Mouse (Mus musculus) heart, adult 2 months (tissue): Measurements from ENCODE around the gene Slc35g3. TPM values are rescaled to one million over a fixed set of nuclear protein-coding genes. Genes with fewer than 3 reads are reported as not detected.

Experiments used
- DNase-seq, 2 experiments: peaks; one replicate each; pipeline ENCODE4 v3.0.0; 2021
- H3K27ac ChIP-seq: fragments of 200-600 bp; 2 replicates; pipeline ENCODE4 v1.8.1; 2022
- H3K27me3 ChIP-seq: fragments of 200-500 bp; 2 replicates; pipeline ENCODE4 v1.6.1; 2012; ENCODE audit warnings: mild to moderate bottlenecking, low read length, inconsistent platforms, mixed read lengths; ENCODE audit not compliant: control insufficient read depth, insufficient read depth
- H3K36me3 ChIP-seq: fragments of 200-500 bp; 2 replicates; pipeline ENCODE4 v1.6.1; 2012; ENCODE audit warnings: low read length, inconsistent platforms; ENCODE audit not compliant: control insufficient read depth, insufficient read depth
- H3K4me1 ChIP-seq: fragments of 200-500 bp; 2 replicates; pipeline ENCODE4 v1.6.1; 2011; ENCODE audit warnings: low read length; ENCODE audit not compliant: control insufficient read depth, insufficient read depth
- H3K4me3 ChIP-seq: fragments of 200-600 bp; 2 replicates; pipeline ENCODE4 v1.8.1; 2022
- H3K79me2 ChIP-seq: fragments of 200-500 bp; replicated peaks from 2 replicates; pipeline ENCODE4 v1.6.1; 2012; ENCODE audit warnings: mild to moderate bottlenecking, inconsistent platforms, low read length, moderate library complexity, mixed read lengths; ENCODE audit not compliant: control insufficient read depth, insufficient read depth
- H3K9ac ChIP-seq: fragments of 200-500 bp; 2 replicates; pipeline ENCODE4 v1.6.1; 2012; ENCODE audit warnings: low read depth, mild to moderate bottlenecking, control low read depth, inconsistent platforms, low read length, mixed read lengths
- CTCF ChIP-seq: fragments of 200-600 bp; IDR thresholded peaks from 2 replicates; pipeline ENCODE4 v1.8.1; 2022; ENCODE audit warnings: antibody characterized with exemption, mild to moderate bottlenecking, moderate library complexity
- EP300 ChIP-seq: fragments of 200-500 bp; IDR thresholded peaks from 2 replicates; pipeline ENCODE4 v1.6.1; 2011; ENCODE audit warnings: low read depth, low read length, control low read depth; ENCODE audit not compliant: insufficient read depth
- POLR2A ChIP-seq: fragments of 200-500 bp; IDR thresholded peaks from 2 replicates; pipeline ENCODE4 v1.6.1; 2011; ENCODE audit warnings: mild to moderate bottlenecking, low read depth, low read length, control low read depth; ENCODE audit not compliant: insufficient read depth
- WGBS: fragments of 180-500 bp; shearing (Covaris S2); methylation state at CpG from one replicate; pipeline ENCODE4 v1.1.7; 2018; 5-methylcytosine and 5-hydroxymethylcytosine counted together
- intact Hi-C: fragments of 180-260 bp; cut with DNase I; formaldehyde crosslinking; loops from one replicate; pipeline ENCODE4 v1.15.1; 2025
- polyA plus RNA-seq: library from polyadenylated mRNA; depleted of rRNA; stranded (reverse); fragments of >200 nt; gene quantifications from 2 replicates; pipeline ENCODE4 v1.2.3, GENCODE M21; 2012
- total RNA-seq, 2 experiments: library from RNA; stranded (reverse); gene quantifications; 2 replicates each; pipeline ENCODE4 v1.2.3; 2021

Gene Slc35g3
- total and polyA plus RNA-seq, 3 experiments, result 0.35 TPM; not detected in 2

DNA sequence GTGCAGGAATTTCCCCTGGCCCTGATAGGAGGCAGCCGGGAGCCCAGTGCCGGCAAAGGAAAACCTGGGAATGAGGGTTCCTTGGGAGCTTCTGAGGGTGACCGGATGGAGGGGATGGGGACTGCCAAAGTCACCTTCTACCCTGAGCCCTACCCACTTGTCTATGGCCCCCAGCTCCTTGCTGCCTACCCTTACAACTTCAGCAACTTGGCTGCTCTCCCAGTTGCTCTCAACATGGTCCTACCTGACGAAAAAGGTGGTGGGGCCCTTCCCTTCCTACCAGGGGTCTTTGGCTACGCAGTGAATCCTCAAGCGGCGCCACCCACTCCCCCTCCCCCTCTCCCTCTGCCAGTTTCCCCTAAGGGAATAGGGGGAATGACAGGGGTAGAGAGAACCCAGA, 17.2 kb upstream of the Slc35g3 start:
- H3K79me2 ChIP-seq, result no peaks in the 10 kb centered on the region
- H3K27ac ChIP-seq, result no peak overlapping the region
- no peaks in the 10 kb centered on the region for H3K36me3 ChIP-seq
- no peaks in the 10 kb centered on the region for H3K27me3 ChIP-seq
- WGBS, result 67% methylated on average over 7 of the region's 7 CpGs
- TF ChIP-seq POLR2A (no peak), EP300 (no peak), CTCF (no peak)
- no peaks in the 10 kb centered on the region for H3K4me1 ChIP-seq
- H3K9ac ChIP-seq, result no peak overlapping the region
- no peak overlapping the region for H3K4me3 ChIP-seq
- no peak for DNase-seq
- intact Hi-C loops, result no loop called here

- intact Hi-C loops, result no loop called here
Measured at GRCm38 (mm10) chr11:69778258-69778982, 16.7 kb upstream of the Slc35g3 start.

GRCm38 (mm10) chr11:69777504-69778257, 15.9 kb upstream of the Slc35g3 start:
- WGBS, result 74% methylated on average over 26 of the region's 26 CpGs
- intact Hi-C loops, result no loop called here
- TF ChIP-seq POLR2A, result no peak
- no peak for TF ChIP-seq CTCF
- no peak for TF ChIP-seq EP300
- no peak for DNase-seq
- Histone ChIP-seq H3K36me3 (no peaks in the 10 kb centered on the region), H3K27me3 (no peaks in the 10 kb centered on the region), H3K9ac (no peak overlapping the region), H3K27ac (no peak overlapping the region), H3K79me2 (peaks cover 5% of the 10 kb centered on the region; the same call in 1 of the 2 replicates), H3K4me3 (no peak overlapping the region), H3K4me1 (no peaks in the 10 kb centered on the region)

More at GRCm38 (mm10) chr11:69778258-69778982, 16.7 kb upstream of the Slc35g3 start:
- Histone ChIP-seq H3K4me1 (no peaks in the 10 kb centered on the region), H3K27ac (no peak overlapping the region), H3K9ac (no peak overlapping the region), H3K4me3 (no peak overlapping the region), H3K27me3 (no peaks in the 10 kb centered on the region), H3K79me2 (peaks cover under 1% of the 10 kb centered on the region; the same call in 1 of the 2 replicates), H3K36me3 (no peaks in the 10 kb centered on the region)
- no peak for DNase-seq
- WGBS, result 65% methylated on average over 23 of the region's 23 CpGs
- TF ChIP-seq CTCF (no peak), EP300 (no peak), POLR2A (no peak)

- TF ChIP-seq EP300 (no peak), CTCF (no peak), POLR2A (no peak)
- Histone ChIP-seq H3K79me2 (peaks cover 5% of the 10 kb centered on the region; the same call in 1 of the 2 replicates), H3K9ac (no peak overlapping the region), H3K4me3 (no peak overlapping the region), H3K27me3 (no peaks in the 10 kb centered on the region), H3K27ac (no peak overlapping the region), H3K4me1 (no peaks in the 10 kb centered on the region), H3K36me3 (no peaks in the 10 kb centered on the region)
- no peak for DNase-seq
- WGBS, result 89% methylated on average over 20 of the region's 20 CpGs
- intact Hi-C loops, result no loop called here
Measured at GRCm38 (mm10) chr11:69776488-69776887, 14.7 kb upstream of the Slc35g3 start.

DNA sequence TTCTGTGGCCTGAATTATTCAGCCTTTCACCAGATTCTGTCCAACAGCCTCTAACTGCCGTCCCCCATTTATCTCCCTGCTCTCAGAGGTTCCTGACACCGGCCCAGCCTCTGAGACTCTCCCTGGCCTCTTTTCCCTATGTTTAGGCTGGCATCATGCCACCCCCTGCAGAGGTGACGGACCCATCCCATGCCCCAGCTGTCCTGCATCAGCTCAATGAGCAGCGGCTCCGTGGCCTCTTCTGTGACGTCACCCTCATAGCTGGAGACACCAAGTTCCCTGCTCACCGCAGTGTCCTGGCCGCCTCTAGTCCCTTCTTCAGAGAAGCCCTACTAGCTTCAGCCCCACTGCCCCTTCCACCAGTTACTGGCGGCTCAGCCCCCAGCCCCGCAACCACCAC, 13.9 kb upstream of the Slc35g3 start:
- no peak overlapping the region for H3K9ac ChIP-seq
- no peaks in the 10 kb centered on the region for H3K36me3 ChIP-seq
- TF ChIP-seq POLR2A (no peak), EP300 (no peak), CTCF (no peak)
- H3K4me3 ChIP-seq, result no peak overlapping the region
- H3K79me2 ChIP-seq, result peaks cover 5% of the 10 kb centered on the region; the same call in 1 of the 2 replicates
- intact Hi-C loops, result no loop called here
- DNase-seq, result no peak
- 68% methylated on average over 10 of the region's 10 CpGs for WGBS
- no peak overlapping the region for H3K27ac ChIP-seq
- H3K27me3 ChIP-seq, result no peaks in the 10 kb centered on the region
- H3K4me1 ChIP-seq, result no peaks in the 10 kb centered on the region

- no peak overlapping the region for H3K27ac ChIP-seq
- no peaks in the 10 kb centered on the region for H3K27me3 ChIP-seq
- H3K4me1 ChIP-seq, result no peaks in the 10 kb centered on the region
- H3K9ac ChIP-seq, result no peak overlapping the region
- no peak for DNase-seq
- peaks cover 5% of the 10 kb centered on the region; the same call in 1 of the 2 replicates for H3K79me2 ChIP-seq
- WGBS, result 59% methylated on average over 5 of the region's 5 CpGs
- TF ChIP-seq POLR2A (no peak), CTCF (no peak), EP300 (no peak)
- no peak overlapping the region for H3K4me3 ChIP-seq
- no peaks in the 10 kb centered on the region for H3K36me3 ChIP-seq
- intact Hi-C loops, result no loop called here
Measured at GRCm38 (mm10) chr11:69774961-69775360, 13.2 kb upstream of the Slc35g3 start.
